Mouse (Mus musculus) lung, postnatal 10 days (tissue): Measurements from ENCODE around the gene Gp1ba.

Experiments used
- DNase-seq: peaks from one replicate; pipeline ENCODE4 v3.0.0; 2021

The Gp1ba gene

GRCm38 (mm10) chr11:70629557-70629956 lies 9.4 kb upstream of the Gp1ba start:
- DNase-seq = peak; percentile 16

GRCm38 (mm10) chr11:70630129-70630528 lies 8.8 kb upstream of the Gp1ba start:
- no peak for DNase-seq

- no peak for DNase-seq
Measured at GRCm38 (mm10) chr11:70635601-70636000, 3.3 kb upstream of the Gp1ba start.

- DNase-seq = no peak
Measured at GRCm38 (mm10) chr11:70637764-70638163, 1.2 kb upstream of the Gp1ba start.

- DNase-seq = no peak
Measured at GRCm38 (mm10) chr11:70638293-70638692, 629 bp upstream of the Gp1ba start.

- no peak for DNase-seq
Measured at GRCm38 (mm10) chr11:70639976-70640375, 1.1 kb downstream of the Gp1ba start.

GRCm38 (mm10) chr11:70641241-70641640 lies 2.3 kb downstream of the Gp1ba start:
- DNase-seq = no peak

- no peak for DNase-seq
Measured at GRCm38 (mm10) chr11:70643051-70643450, 4.1 kb downstream of the Gp1ba start.

- DNase-seq = no peak
Measured at GRCm38 (mm10) chr11:70644564-70645103, 5.7 kb downstream of the Gp1ba start.

- no peak for DNase-seq
Measured at GRCm38 (mm10) chr11:70645461-70646258, 6.7 kb downstream of the Gp1ba start.

GRCm38 (mm10) chr11:70646259-70646555 lies 7.3 kb downstream of the Gp1ba start:
- DNase-seq = no peak

GRCm38 (mm10) chr11:70646691-70647650 lies 8.0 kb downstream of the Gp1ba start, which contains the start of the genes Rnf167 and Slc25a11:
Gene Rnf167 (plus strand): TSS chr11:70647235.
Gene Slc25a11 (minus strand): TSS chr11:70647479.
- DNase-seq = peak; percentile 99

- DNase-seq = peak; percentile 52
Measured at GRCm38 (mm10) chr11:70647716-70648420, 8.9 kb downstream of the Gp1ba start.

- DNase-seq = no peak
Measured at GRCm38 (mm10) chr11:70648512-70648911, 9.6 kb downstream of the Gp1ba start.

- no peak for DNase-seq
Measured at GRCm38 (mm10) chr11:70649185-70649734, 10.3 kb downstream of the Gp1ba start.

GRCm38 (mm10) chr11:70650322-70651175 lies 11.6 kb downstream of the Gp1ba start:
- no peak for DNase-seq

GRCm38 (mm10) chr11:70651391-70651790 lies 12.5 kb downstream of the Gp1ba start:
- no peak for DNase-seq

- peak; percentile 46 for DNase-seq
Measured at GRCm38 (mm10) chr11:70652029-70652883, 13.3 kb downstream of the Gp1ba start.

- DNase-seq = no peak
Measured at GRCm38 (mm10) chr11:70652884-70653344, 14.0 kb downstream of the Gp1ba start.
